In genomic region chr2:32541333-32541908, GRCm38 (mm10) we compare ENCODE assay signal across 17 mouse cellular contexts. TPM values are rescaled to one million over a fixed set of nuclear protein-coding genes. Genes with fewer than 3 reads are reported as not detected.
DNase-seq lines count a peak whose midpoint lies in the region; ATAC-seq and TF ChIP-seq lines count a peak whose summit lies in the region.
"Had no signal": no experiment of that assay in that cellular context is flagged by ENCODE, and none has a peak within 500 bp of the region (broad histone marks: within the 10 kb centered on the region; RNA-seq: fewer than 3 reads in every experiment).

No protein-coding gene starts in this region.

- H3K36me3 ChIP-seq in embryonic facial prominence, embryonic 14.5 days (ENCODE audit: control insufficient read depth, insufficient read depth, low read length), result no peaks in the 10 kb centered on the region
- H3K36me3 ChIP-seq in heart, adult 2 months (ENCODE audit: control insufficient read depth, insufficient read depth, low read length), result no peaks in the 10 kb centered on the region
- H3K36me3 ChIP-seq: liver, embryonic 15.5 days had no signal

- H3K4me3 ChIP-seq in embryonic facial prominence, embryonic 14.5 days (ENCODE audit: low read depth, low read length), result no peak overlapping the region
- no peak overlapping the region for H3K4me3 ChIP-seq in heart, adult 2 months
- H3K4me3 ChIP-seq: forebrain, embryonic 10.5 days; heart, embryonic 10.5 days; liver, embryonic 15.5 days had no signal

- peaks cover 6% of the 10 kb centered on the region for H3K79me2 ChIP-seq in heart, adult 2 months (replicated peaks; ENCODE audit: control insufficient read depth, insufficient read depth, low read length)

- TF ChIP-seq EP300 in heart, adult 2 months (IDR thresholded peaks at IDR 0.05; ENCODE audit: insufficient read depth, low read depth, low read length), result no peak

- H3K4me1 ChIP-seq in embryonic facial prominence, embryonic 14.5 days (ENCODE audit: control insufficient read depth, insufficient read depth, low read length), result peaks cover 45% of the 10 kb centered on the region
- H3K4me1 ChIP-seq in heart, adult 2 months (ENCODE audit: control insufficient read depth, insufficient read depth, low read length), result peaks cover 29% of the 10 kb centered on the region

- H3K4me2 ChIP-seq in embryonic facial prominence, embryonic 14.5 days (ENCODE audit: low read depth, low read length), result no peak overlapping the region
- H3K4me2 ChIP-seq: liver, embryonic 15.5 days had no signal

- WGBS in embryonic facial prominence, embryonic 14.5 days, result 84% methylated on average over 2 of the region's 2 CpGs
- WGBS in heart, adult 2 months, result 77% methylated on average over 2 of the region's 2 CpGs

- H3K27ac ChIP-seq in embryonic facial prominence, embryonic 14.5 days (replicated peaks; ENCODE audit: low read depth, low read length), result peak overlapping the region; percentile 45; the same call in 1 of the 2 replicates
- H3K27ac ChIP-seq in heart, adult 2 months, result no peak overlapping the region
- H3K27ac ChIP-seq: forebrain, embryonic 10.5 days; heart, embryonic 10.5 days; liver, embryonic 15.5 days; macrophage had no signal

- TF ChIP-seq POLR2A in heart, adult 2 months (IDR thresholded peaks at IDR 0.05; ENCODE audit: insufficient read depth, low read depth, low read length), result no peak

- no peak for TF ChIP-seq CTCF in heart, adult 2 months (IDR thresholded peaks at IDR 0.05)

- peak; percentile 90 for DNase-seq in heart, adult 11 months
- DNase-seq in heart, postnatal 14 days, result no peak
- DNase-seq in testis, postnatal 14 days (ENCODE audit: low spot score), result peak; percentile 62
- no peak for DNase-seq in testis, postnatal 10 days (ENCODE audit: low spot score)
- no peak for DNase-seq in embryonic facial prominence, embryonic 14.5 days (ENCODE audit: low spot score)
- DNase-seq in heart, adult 2 months, result no peak
- no peak for DNase-seq in lung, postnatal 25 days (ENCODE audit: low spot score)
- DNase-seq: B cell, adult 2 months; kidney, adult 8-10 months had no signal

- no peaks in the 10 kb centered on the region for H3K27me3 ChIP-seq in embryonic facial prominence, embryonic 14.5 days (replicated peaks; ENCODE audit: control insufficient read depth, insufficient read depth, low read length)
- H3K27me3 ChIP-seq in heart, adult 2 months (ENCODE audit: control insufficient read depth, insufficient read depth, low read length), result no peaks in the 10 kb centered on the region

- intact Hi-C loops in heart, postnatal 14 days (cut with DNase I), result no loop called here
- intact Hi-C loops in heart, adult 2 months (cut with DNase I), result no loop called here

- ATAC-seq in embryonic facial prominence, embryonic 14.5 days (ENCODE audit: low read depth), result no peak
- ATAC-seq in erythroblast, adult 5-6 weeks (replicated peaks; ENCODE audit: low FRiP score, poor library complexity, severe bottlenecking), result no peak

- H3K9me3 ChIP-seq in embryonic facial prominence, embryonic 14.5 days (ENCODE audit: control insufficient read depth, low read length), result no peaks in the 10 kb centered on the region
- H3K9me3 ChIP-seq: forebrain, embryonic 10.5 days; heart, embryonic 10.5 days; liver, embryonic 15.5 days had no signal

- no peak overlapping the region for H3K9ac ChIP-seq in embryonic facial prominence, embryonic 14.5 days (ENCODE audit: low read depth, low read length)
- no peak overlapping the region for H3K9ac ChIP-seq in heart, adult 2 months (ENCODE audit: low read depth, low read length)
- H3K9ac ChIP-seq: liver, embryonic 15.5 days had no signal

RNA-seq across cellular contexts. Expression of gene Fam102a, which starts 6.3 kb away (rescaled TPM):
- total RNA-seq in heart, postnatal 14 days (2021), result 1 to 10 TPM; 8.6 to 9.7 TPM
- 16.3 and 19.2 TPM in 2 replicates for polyA plus RNA-seq in embryonic facial prominence, embryonic 14.5 days (2014; fragmentation: Nextera tagmentation; extraction: Ambion mirVana)
- total RNA-seq in heart, adult 2 months (2021), result 1 to 10 TPM; 7.0 to 7.1 TPM
- polyA plus RNA-seq in heart, adult 2 months (2012; rRNA removed), result 9.2 and 10.6 TPM in 2 replicates
- 1.2 and 2.7 TPM in 2 replicates for total RNA-seq in erythroblast, adult 5-6 weeks (2015; ENCODE audit: low replicate concordance)
- 0.28 and 6.5 TPM in 2 replicates for total RNA-seq in erythroblast, adult 5-6 weeks (2017; ENCODE audit: low replicate concordance)

RNA-seq across cellular contexts. Expression of gene Dpm2, which starts 29.2 kb away (rescaled TPM):
- total RNA-seq in heart, postnatal 14 days (2021), result 10 to 100 TPM; 21.4 to 22.7 TPM
- 107 and 110 TPM in 2 replicates for polyA plus RNA-seq in embryonic facial prominence, embryonic 14.5 days (2014; fragmentation: Nextera tagmentation; extraction: Ambion mirVana)
- 10 to 100 TPM; 17.4 to 18.0 TPM for total RNA-seq in heart, adult 2 months (2021)
- polyA plus RNA-seq in heart, adult 2 months (2012; rRNA removed), result 65.3 and 69.2 TPM in 2 replicates
- 26.9 and 41.0 TPM in 2 replicates for total RNA-seq in erythroblast, adult 5-6 weeks (2015; ENCODE audit: low replicate concordance)
- 8.6 and 18.2 TPM in 2 replicates for total RNA-seq in erythroblast, adult 5-6 weeks (2017; ENCODE audit: low replicate concordance)

RNA-seq across cellular contexts. Expression of gene Pip5kl1, which starts 33.2 kb away (rescaled TPM):
- not detected for total RNA-seq in heart, postnatal 14 days (2021)
- polyA plus RNA-seq in embryonic facial prominence, embryonic 14.5 days (2014; fragmentation: Nextera tagmentation; extraction: Ambion mirVana), result 0.38 and 1.1 TPM in 2 replicates
- total RNA-seq in heart, adult 2 months (2021), result not detected
- polyA plus RNA-seq in heart, adult 2 months (2012; rRNA removed), result 0.25 TPM in 1 of 2 replicates, not detected in the other
- not detected in 2 replicates for total RNA-seq in erythroblast, adult 5-6 weeks (2015; ENCODE audit: low replicate concordance)
- total RNA-seq in erythroblast, adult 5-6 weeks (2017; ENCODE audit: low replicate concordance), result 1.9 TPM in 1 of 2 replicates, not detected in the other
- total RNA-seq: hematopoietic stem cell, adult 5-6 weeks had no signal
- polyA plus RNA-seq: liver, embryonic 15.5 days; macrophage had no signal

RNA-seq across cellular contexts. Expression of gene 9430097D07Rik, which starts 34.1 kb away (rescaled TPM):
- total RNA-seq in heart, postnatal 14 days (2021), result not detected
- polyA plus RNA-seq in embryonic facial prominence, embryonic 14.5 days (2014; fragmentation: Nextera tagmentation; extraction: Ambion mirVana), result 0.13 and 0.18 TPM in 2 replicates
- not detected for total RNA-seq in heart, adult 2 months (2021)
- polyA plus RNA-seq in heart, adult 2 months (2012; rRNA removed), result not detected in 2 replicates
- total RNA-seq in erythroblast, adult 5-6 weeks (2015; ENCODE audit: low replicate concordance), result not detected in 2 replicates
- total RNA-seq in erythroblast, adult 5-6 weeks (2017; ENCODE audit: low replicate concordance), result not detected in 2 replicates
- total RNA-seq: adrenal gland, postnatal 4 days; hematopoietic stem cell, adult 5-6 weeks; neutrophil, adult 5-6 weeks had no signal
- polyA plus RNA-seq: liver, embryonic 15.5 days; macrophage had no signal

RNA-seq across cellular contexts. Expression of gene St6galnac4, which starts 45.5 kb away (rescaled TPM):
- 10 to 100 TPM; 22.8 to 23.6 TPM for total RNA-seq in heart, postnatal 14 days (2021)
- 39.4 and 41.0 TPM in 2 replicates for polyA plus RNA-seq in embryonic facial prominence, embryonic 14.5 days (2014; fragmentation: Nextera tagmentation; extraction: Ambion mirVana)
- 10 to 100 TPM; 16.2 to 17.8 TPM for total RNA-seq in heart, adult 2 months (2021)
- 25.2 and 28.6 TPM in 2 replicates for polyA plus RNA-seq in heart, adult 2 months (2012; rRNA removed)
- 8.8 and 9.4 TPM in 2 replicates for total RNA-seq in erythroblast, adult 5-6 weeks (2015; ENCODE audit: low replicate concordance)
- total RNA-seq in erythroblast, adult 5-6 weeks (2017; ENCODE audit: low replicate concordance), result 3.8 and 4.9 TPM in 2 replicates

Comparison
In these comparisons a context has a peak if more than half of its experiments do, and no peak if none do; other contexts are left out.
1. DNase-seq: peak in heart, adult 11 months (single experiment) and testis, postnatal 14 days (single experiment); none in heart, postnatal 14 days (0 of 2), testis, postnatal 10 days (single experiment), embryonic facial prominence, embryonic 14.5 days (single experiment), heart, adult 2 months (0 of 2) and lung, postnatal 25 days (single experiment).